Mouse (Mus musculus) neural tube, embryonic 15.5 days (tissue): ENCODE results near the gene Map4k3. TPM values are rescaled to one million over a fixed set of nuclear protein-coding genes. Genes with fewer than 3 reads are reported as not detected.
"Not testable (repeated sequence)": the region's sequence is repeated elsewhere in the genome, so short reads cannot be mapped to it uniquely, and the experiment has no call there.

Source experiments
- ATAC-seq: fragments of 200-750 bp; cut with Nextera tagmentation; 2 replicates; pipeline ENCODE4 v1.8.0; 2017; ENCODE audit warnings: mild to moderate bottlenecking, moderate TSS enrichment, moderate library complexity; ENCODE audit not compliant: low FRiP score
- H3K27ac ChIP-seq: fragments of 300-500 bp; sonication (generic); replicated peaks from 2 replicates; pipeline ENCODE4 v1.5.1; 2015; ENCODE audit warnings: mild to moderate bottlenecking, inconsistent platforms
- H3K27me3 ChIP-seq: fragments of 300-500 bp; sonication (generic); replicated peaks from 2 replicates; pipeline ENCODE4 v1.6.1; 2015; ENCODE audit warnings: inconsistent platforms
- H3K36me3 ChIP-seq: fragments of 300-500 bp; sonication (generic); 2 replicates; pipeline ENCODE4 v1.6.1; 2015; ENCODE audit warnings: inconsistent platforms
- H3K4me1 ChIP-seq: fragments of 300-500 bp; sonication (generic); 2 replicates; pipeline ENCODE4 v1.6.1; 2015; ENCODE audit warnings: inconsistent platforms
- H3K4me2 ChIP-seq: fragments of 300-500 bp; sonication (generic); 2 replicates; pipeline ENCODE4 v1.6.1; 2015; ENCODE audit warnings: inconsistent platforms, mild to moderate bottlenecking, moderate library complexity
- H3K4me3 ChIP-seq: fragments of 300-500 bp; sonication (generic); replicated peaks from 2 replicates; pipeline ENCODE4 v1.5.1; 2015; ENCODE audit warnings: mild to moderate bottlenecking, inconsistent platforms
- H3K9ac ChIP-seq: fragments of 300-500 bp; sonication (generic); replicated peaks from 2 replicates; pipeline ENCODE4 v1.6.1; 2015; ENCODE audit warnings: mild to moderate bottlenecking, inconsistent platforms
- H3K9me3 ChIP-seq: fragments of 300-500 bp; sonication (generic); replicated peaks from 2 replicates; pipeline ENCODE4 v1.6.1; 2016; ENCODE audit warnings: inconsistent platforms
- WGBS: fragments of 180-500 bp; shearing (Covaris S2); methylation state at CpG from one replicate; pipeline ENCODE4 v1.1.7; 2015; ENCODE audit warnings: mixed read lengths; 5-methylcytosine and 5-hydroxymethylcytosine counted together
- polyA plus RNA-seq: library from polyadenylated mRNA; unstranded; fragments of >200 nt; fragmentation: Nextera tagmentation; extraction: Ambion mirVana; gene quantifications from 2 replicates; pipeline ENCODE4 v1.2.1, GENCODE M21; 2015

Gene Map4k3
- polyA plus RNA-seq, 1 experiment from 2014 or later, result 22.0 TPM

- not testable (repeated sequence) for ATAC-seq, H3K27ac ChIP-seq, H3K9ac ChIP-seq, H3K9me3 ChIP-seq, H3K4me3 ChIP-seq, H3K4me1 ChIP-seq, H3K27me3 ChIP-seq, H3K36me3 ChIP-seq, H3K4me2 ChIP-seq
- WGBS, result 63% methylated on average over 2 of the region's 2 CpGs
These were observed 196.9 kb downstream of the Map4k3 start for GRCm38 (mm10) chr17:80531351-80531750.

Other genes starting within 250 kb of the Map4k3 start
- 6.8 and 7.9 TPM in 2 replicates for gene Sos1, start 248.0 kb downstream of the Map4k3 start, polyA plus RNA-seq
- gene Cdkl4, start 150.7 kb downstream of the Map4k3 start, polyA plus RNA-seq, result 5.3 and 5.4 TPM in 2 replicates
- gene Tmem178, start 216.1 kb upstream of the Map4k3 start, polyA plus RNA-seq, result 27.7 and 37.0 TPM in 2 replicates